Mouse (Mus musculus) lung, postnatal 0 days (tissue): ENCODE data around the gene Rhobtb1. TPM values are rescaled to one million over a fixed set of nuclear protein-coding genes. Genes with fewer than 3 reads are reported as not detected.

Experiments used
- ATAC-seq: fragments of 200-750 bp; cut with Nextera tagmentation; 2 replicates; pipeline ENCODE4 v1.8.0; 2017; ENCODE audit warnings: moderate library complexity
- DNase-seq: peaks from one replicate; pipeline ENCODE4 v3.0.0-alpha.2; 2016; ENCODE audit warnings: low spot score
- H3K27ac ChIP-seq: fragments of 300-500 bp; sonication (generic); 2 replicates; pipeline ENCODE4 v1.5.1; 2014; ENCODE audit warnings: antibody characterized with exemption, mild to moderate bottlenecking, low read length, mixed read lengths
- H3K27me3 ChIP-seq: fragments of 300-500 bp; sonication (generic); replicated peaks from 2 replicates; pipeline ENCODE4 v1.6.1; 2014; ENCODE audit warnings: low read length, mixed read lengths; ENCODE audit not compliant: insufficient read depth
- H3K36me3 ChIP-seq: fragments of 300-500 bp; sonication (generic); 2 replicates; pipeline ENCODE4 v1.6.1; 2014; ENCODE audit warnings: low read length, mixed read lengths; ENCODE audit not compliant: insufficient read depth
- H3K4me1 ChIP-seq: fragments of 300-500 bp; sonication (generic); 2 replicates; pipeline ENCODE4 v1.6.1; 2014; ENCODE audit warnings: antibody characterized with exemption, low read depth, low read length, mixed read lengths; ENCODE audit not compliant: insufficient read depth
- H3K4me2 ChIP-seq: fragments of 300-500 bp; sonication (generic); replicated peaks from 2 replicates; pipeline ENCODE4 v1.6.1; 2014; ENCODE audit warnings: low read depth, mild to moderate bottlenecking, low read length, moderate library complexity, mixed read lengths
- H3K4me3 ChIP-seq: fragments of 300-500 bp; sonication (generic); 2 replicates; pipeline ENCODE4 v1.5.1; 2014; ENCODE audit warnings: low read depth, low read length
- H3K9ac ChIP-seq: fragments of 300-500 bp; sonication (generic); replicated peaks from 2 replicates; pipeline ENCODE4 v1.6.1; 2014; ENCODE audit warnings: low read depth, mild to moderate bottlenecking
- H3K9me3 ChIP-seq: fragments of 300-500 bp; sonication (generic); 2 replicates; pipeline ENCODE4 v1.6.1; 2016; ENCODE audit warnings: low read length, mixed read lengths
- CTCF ChIP-seq: IDR thresholded peaks from 2 replicates; pipeline ENCODE4 v1.5.1; 2016; ENCODE audit warnings: antibody characterized with exemption, mild to moderate bottlenecking
- EP300 ChIP-seq: IDR thresholded peaks from 2 replicates; pipeline ENCODE4 v1.6.1; 2016; ENCODE audit warnings: antibody characterized with exemption, mild to moderate bottlenecking, control low read depth
- WGBS: fragments of 180-500 bp; shearing (Covaris S2); extraction: QIAGEN DNeasy Blood & Tissue Kit; methylation state at CpG from one replicate; pipeline ENCODE4 v1.1.7; 2014; 5-methylcytosine and 5-hydroxymethylcytosine counted together
- polyA plus RNA-seq: library from polyadenylated mRNA; unstranded; fragments of >200 nt; fragmentation: Nextera tagmentation; extraction: Ambion mirVana; gene quantifications from 2 replicates; pipeline ENCODE4 v1.2.1, GENCODE M21; 2015

Rhobtb1 gene
- polyA plus RNA-seq, 1 experiment from 2014 or later, result 15.2 TPM

DNA sequence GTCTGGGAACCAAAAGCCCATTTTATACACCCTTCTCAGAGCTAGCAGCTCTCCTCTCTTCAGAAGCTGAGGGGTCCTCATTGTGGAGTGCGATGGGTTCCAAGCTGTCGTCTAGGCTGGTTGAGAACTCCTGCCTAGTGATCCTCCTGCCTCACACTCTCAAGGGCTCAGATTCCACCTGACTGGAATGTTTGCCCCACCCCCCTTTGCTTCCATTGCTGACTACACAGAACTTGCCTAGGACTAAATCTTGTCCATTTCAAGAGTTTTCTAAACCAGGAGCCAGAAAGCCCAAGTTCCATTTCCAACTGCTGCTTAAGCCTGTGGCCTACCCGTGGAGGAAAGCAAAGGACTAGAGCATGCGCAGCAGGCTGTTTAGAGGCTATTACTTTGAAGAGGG lies 184.4 kb downstream of the Rhobtb1 start:
- ATAC-seq (no peak), DNase-seq (no peak)
- no peak overlapping the region for H3K4me2 ChIP-seq
- no peaks in the 10 kb centered on the region for H3K9me3 ChIP-seq
- TF ChIP-seq CTCF (no peak), EP300 (no peak)
- 64% methylated on average over 4 of the region's 4 CpGs for WGBS
- H3K27me3 ChIP-seq, result no peaks in the 10 kb centered on the region
- H3K4me3 ChIP-seq, result no peak overlapping the region
- no peak overlapping the region for H3K9ac ChIP-seq
- no peaks in the 10 kb centered on the region for H3K36me3 ChIP-seq
- peak overlapping the region; percentile 60 for H3K27ac ChIP-seq
- peaks cover 2% of the 10 kb centered on the region; the same call in 1 of the 2 replicates for H3K4me1 ChIP-seq

DNA sequence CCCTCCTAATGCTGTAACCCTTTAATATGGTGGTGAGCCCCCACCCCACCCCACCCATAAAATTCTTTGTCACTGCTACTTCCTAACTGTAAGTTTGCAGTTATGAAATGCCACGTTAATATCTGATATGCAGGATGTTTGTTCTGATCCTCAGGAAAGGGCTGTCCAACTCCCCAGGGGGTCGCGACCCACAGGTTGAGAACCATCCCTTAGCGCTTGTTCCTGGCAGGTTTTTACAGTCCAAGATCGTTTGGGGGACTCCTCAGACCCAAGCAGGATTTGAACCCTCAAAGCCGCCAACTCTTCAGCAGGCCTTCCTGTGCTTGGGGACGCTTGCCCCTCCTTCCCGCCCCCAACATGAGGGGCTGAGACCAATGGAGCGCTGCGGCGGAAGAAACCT lies 185.0 kb downstream of the Rhobtb1 start:
- Histone ChIP-seq H3K4me3 (no peak overlapping the region), H3K27me3 (no peaks in the 10 kb centered on the region), H3K9ac (no peak overlapping the region), H3K36me3 (no peaks in the 10 kb centered on the region), H3K27ac (peak overlapping the region; percentile 60), H3K4me1 (peaks cover 2% of the 10 kb centered on the region; the same call in 1 of the 2 replicates), H3K9me3 (no peaks in the 10 kb centered on the region), H3K4me2 (no peak overlapping the region)
- no peak for TF ChIP-seq EP300
- no peak for TF ChIP-seq CTCF
- no peak for DNase-seq
- ATAC-seq, result no peak
- WGBS, result 83% methylated on average over 11 of the region's 11 CpGs

DNA sequence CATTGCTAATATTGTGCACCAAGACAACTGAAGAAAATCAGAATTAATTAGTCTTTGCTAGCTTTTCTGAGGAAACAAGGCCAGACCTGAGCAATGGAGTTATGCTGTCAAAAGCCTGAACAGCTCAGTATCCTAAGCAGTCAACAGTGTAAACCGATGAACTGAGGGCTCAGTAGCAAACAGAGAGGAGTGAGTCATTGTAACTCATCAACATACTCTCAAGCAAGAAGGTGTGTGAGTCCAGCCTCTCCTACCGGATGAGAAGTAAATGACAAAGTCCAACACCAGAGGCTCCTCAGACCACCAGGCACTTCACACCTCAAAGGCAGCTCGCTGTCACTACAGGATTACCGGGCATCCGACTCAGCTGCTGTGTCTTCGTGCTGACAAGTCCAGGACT lies 188.8 kb downstream of the Rhobtb1 start:
- 83% methylated on average over 6 of the region's 6 CpGs for WGBS
- Histone ChIP-seq H3K4me2 (no peak overlapping the region), H3K9me3 (no peaks in the 10 kb centered on the region), H3K4me1 (peaks cover 2% of the 10 kb centered on the region; the same call in 1 of the 2 replicates), H3K27me3 (no peaks in the 10 kb centered on the region), H3K9ac (no peak overlapping the region), H3K4me3 (no peak overlapping the region), H3K36me3 (no peaks in the 10 kb centered on the region), H3K27ac (no peak overlapping the region)
- ATAC-seq (no peak), DNase-seq (no peak)
- no peak for TF ChIP-seq EP300
- TF ChIP-seq CTCF, result no peak

Other genes with a start within 250 kb of the Rhobtb1 start
- 0.90 and 1.00 TPM in 2 replicates for gene A930033H14Rik, start 61.7 kb downstream of the Rhobtb1 start, polyA plus RNA-seq
- 46.4 and 46.5 TPM in 2 replicates for gene Cdk1, start 201.5 kb downstream of the Rhobtb1 start, polyA plus RNA-seq
- gene Ank3, start 247.3 kb downstream of the Rhobtb1 start, polyA plus RNA-seq, result 24.5 and 31.5 TPM in 2 replicates